Mouse (Mus musculus): ENCODE measurements around the gene Xrcc4. TPM values are rescaled to one million over a fixed set of nuclear protein-coding genes. Genes with fewer than 3 reads are reported as not detected.

The Xrcc4 gene
- polyA plus RNA-seq, 1 experiment from 2014 or later, result 13.6 TPM

- Histone ChIP-seq H3K36me3 (replicated peaks; ENCODE audit: control insufficient read depth, insufficient read depth, low read depth, low read length) (no peaks in the 10 kb centered on the region), H3K9ac (replicated peaks; ENCODE audit: low read length) (peak overlapping the region; percentile 82), H3K4me2 (ENCODE audit: low read depth, low read length) (peak overlapping the region; percentile 80), H3K27me3 (ENCODE audit: control insufficient read depth, insufficient read depth, low read length) (no peaks in the 10 kb centered on the region), H3K4me1 (ENCODE audit: control insufficient read depth, insufficient read depth, low read length) (no peaks in the 10 kb centered on the region), H3K4me3 (ENCODE audit: low read depth, low read length) (peak overlapping the region; percentile 63), H3K27ac (replicated peaks; ENCODE audit: low read depth, low read length) (peak overlapping the region; percentile 81), H3K9me3 (replicated peaks; ENCODE audit: control insufficient read depth, low read length) (no peaks in the 10 kb centered on the region)
- under 1% methylated on average over 14 of the region's 14 CpGs for WGBS
- peak; percentile 37 for ATAC-seq (replicated peaks; ENCODE audit: insufficient number of reproducible peaks, low FRiP score, low TSS enrichment, low read depth)
- DNase-seq (ENCODE audit: low spot score), result peak; percentile 81
Observed at GRCm38 (mm10) chr13:89741116-89741551, 348.3 kb downstream of the Xrcc4 start.

GRCm38 (mm10) chr13:89740243-89741115, 348.9 kb downstream of the Xrcc4 start:
- H3K4me2 ChIP-seq (ENCODE audit: low read depth, low read length), result peak overlapping the region; percentile 80
- ATAC-seq (replicated peaks; ENCODE audit: insufficient number of reproducible peaks, low FRiP score, low TSS enrichment, low read depth), result peak; percentile 83
- WGBS, result 0% methylated on average over 32 of the region's 33 CpGs
- H3K4me1 ChIP-seq (ENCODE audit: control insufficient read depth, insufficient read depth, low read length), result no peaks in the 10 kb centered on the region
- H3K27me3 ChIP-seq (ENCODE audit: control insufficient read depth, insufficient read depth, low read length), result no peaks in the 10 kb centered on the region
- H3K9me3 ChIP-seq (replicated peaks; ENCODE audit: control insufficient read depth, low read length), result no peaks in the 10 kb centered on the region
- peak overlapping the region; percentile 82 for H3K9ac ChIP-seq (replicated peaks; ENCODE audit: low read length)
- DNase-seq (ENCODE audit: low spot score), result peak; percentile 92
- H3K4me3 ChIP-seq (ENCODE audit: low read depth, low read length), result peak overlapping the region; percentile 63
- peak overlapping the region; percentile 81 for H3K27ac ChIP-seq (replicated peaks; ENCODE audit: low read depth, low read length)
- no peaks in the 10 kb centered on the region for H3K36me3 ChIP-seq (replicated peaks; ENCODE audit: control insufficient read depth, insufficient read depth, low read depth, low read length)

- H3K4me1 ChIP-seq (ENCODE audit: control insufficient read depth, insufficient read depth, low read length), result no peaks in the 10 kb centered on the region
- peak overlapping the region; percentile 63 for H3K4me3 ChIP-seq (ENCODE audit: low read depth, low read length)
- H3K9ac ChIP-seq (replicated peaks; ENCODE audit: low read length), result peak overlapping the region; percentile 82
- no peaks in the 10 kb centered on the region for H3K36me3 ChIP-seq (replicated peaks; ENCODE audit: control insufficient read depth, insufficient read depth, low read depth, low read length)
- ATAC-seq (replicated peaks; ENCODE audit: insufficient number of reproducible peaks, low FRiP score, low TSS enrichment, low read depth) (no peak), DNase-seq (ENCODE audit: low spot score) (no peak)
- H3K9me3 ChIP-seq (replicated peaks; ENCODE audit: control insufficient read depth, low read length), result no peaks in the 10 kb centered on the region
- peak overlapping the region; percentile 80 for H3K4me2 ChIP-seq (ENCODE audit: low read depth, low read length)
- 0% methylated on average over 24 of the region's 24 CpGs for WGBS
- H3K27ac ChIP-seq (replicated peaks; ENCODE audit: low read depth, low read length), result peak overlapping the region; percentile 81
- no peaks in the 10 kb centered on the region for H3K27me3 ChIP-seq (ENCODE audit: control insufficient read depth, insufficient read depth, low read length)
Observed at GRCm38 (mm10) chr13:89739696-89740242, 349.6 kb downstream of the Xrcc4 start.

- no peaks in the 10 kb centered on the region for H3K4me1 ChIP-seq (ENCODE audit: control insufficient read depth, insufficient read depth, low read length)
Observed at GRCm38 (mm10) chr13:89738776-89739695, 350.4 kb downstream of the Xrcc4 start.

GRCm38 (mm10) chr13:89738275-89738674, 351.1 kb downstream of the Xrcc4 start:
- Histone ChIP-seq H3K4me1 (ENCODE audit: control insufficient read depth, insufficient read depth, low read length) (no peaks in the 10 kb centered on the region), H3K27ac (replicated peaks; ENCODE audit: low read depth, low read length) (no peak overlapping the region), H3K9me3 (replicated peaks; ENCODE audit: control insufficient read depth, low read length) (no peaks in the 10 kb centered on the region), H3K9ac (replicated peaks; ENCODE audit: low read length) (no peak overlapping the region), H3K27me3 (ENCODE audit: control insufficient read depth, insufficient read depth, low read length) (no peaks in the 10 kb centered on the region), H3K36me3 (replicated peaks; ENCODE audit: control insufficient read depth, insufficient read depth, low read depth, low read length) (no peaks in the 10 kb centered on the region), H3K4me2 (ENCODE audit: low read depth, low read length) (no peak overlapping the region; the same call in 1 of the 2 replicates), H3K4me3 (ENCODE audit: low read depth, low read length) (no peak overlapping the region)
- no peak for DNase-seq (ENCODE audit: low spot score)
- ATAC-seq (replicated peaks; ENCODE audit: insufficient number of reproducible peaks, low FRiP score, low TSS enrichment, low read depth), result no peak
- WGBS, result 37% methylated on average over 2 of the region's 2 CpGs

More at GRCm38 (mm10) chr13:89738776-89739695, 350.4 kb downstream of the Xrcc4 start:
- peak; percentile 80 for DNase-seq (ENCODE audit: low spot score)
- Histone ChIP-seq H3K9ac (replicated peaks; ENCODE audit: low read length) (peak overlapping the region; percentile 82), H3K4me3 (ENCODE audit: low read depth, low read length) (peak overlapping the region; percentile 63), H3K4me2 (ENCODE audit: low read depth, low read length) (peak overlapping the region; percentile 80), H3K9me3 (replicated peaks; ENCODE audit: control insufficient read depth, low read length) (no peaks in the 10 kb centered on the region), H3K27ac (replicated peaks; ENCODE audit: low read depth, low read length) (peak overlapping the region; percentile 81), H3K36me3 (replicated peaks; ENCODE audit: control insufficient read depth, insufficient read depth, low read depth, low read length) (no peaks in the 10 kb centered on the region), H3K27me3 (ENCODE audit: control insufficient read depth, insufficient read depth, low read length) (no peaks in the 10 kb centered on the region)
- 1% methylated on average over 31 of the region's 31 CpGs for WGBS
- ATAC-seq (replicated peaks; ENCODE audit: insufficient number of reproducible peaks, low FRiP score, low TSS enrichment, low read depth), result peak; percentile 47

- H3K36me3 ChIP-seq (replicated peaks; ENCODE audit: control insufficient read depth, insufficient read depth, low read depth, low read length), result no peaks in the 10 kb centered on the region
- no peak overlapping the region for H3K27ac ChIP-seq (replicated peaks; ENCODE audit: low read depth, low read length)
- no peak overlapping the region for H3K4me3 ChIP-seq (ENCODE audit: low read depth, low read length)
- WGBS, result 75% methylated on average over 5 of the region's 5 CpGs
- no peaks in the 10 kb centered on the region for H3K4me1 ChIP-seq (ENCODE audit: control insufficient read depth, insufficient read depth, low read length)
- H3K9me3 ChIP-seq (replicated peaks; ENCODE audit: control insufficient read depth, low read length), result no peaks in the 10 kb centered on the region
- H3K27me3 ChIP-seq (ENCODE audit: control insufficient read depth, insufficient read depth, low read length), result no peaks in the 10 kb centered on the region
- ATAC-seq (replicated peaks; ENCODE audit: insufficient number of reproducible peaks, low FRiP score, low TSS enrichment, low read depth) (no peak), DNase-seq (ENCODE audit: low spot score) (no peak)
- no peak overlapping the region for H3K4me2 ChIP-seq (ENCODE audit: low read depth, low read length)
- H3K9ac ChIP-seq (replicated peaks; ENCODE audit: low read length), result no peak overlapping the region
Observed at GRCm38 (mm10) chr13:89735111-89735510, 354.3 kb downstream of the Xrcc4 start.

GRCm38 (mm10) chr13:89726492-89726891, 362.9 kb downstream of the Xrcc4 start:
- peaks cover 3% of the 10 kb centered on the region for H3K36me3 ChIP-seq (replicated peaks; ENCODE audit: control insufficient read depth, insufficient read depth, low read depth, low read length)
- peak; percentile 62 for DNase-seq (ENCODE audit: low spot score)
- H3K27me3 ChIP-seq (ENCODE audit: control insufficient read depth, insufficient read depth, low read length), result no peaks in the 10 kb centered on the region
- H3K27ac ChIP-seq (replicated peaks; ENCODE audit: low read depth, low read length), result no peak overlapping the region
- no peak overlapping the region for H3K9ac ChIP-seq (replicated peaks; ENCODE audit: low read length)
- 20% methylated on average over 2 of the region's 2 CpGs for WGBS
- H3K4me1 ChIP-seq (ENCODE audit: control insufficient read depth, insufficient read depth, low read length), result no peaks in the 10 kb centered on the region
- ATAC-seq (replicated peaks; ENCODE audit: insufficient number of reproducible peaks, low FRiP score, low TSS enrichment, low read depth), result no peak
- H3K9me3 ChIP-seq (replicated peaks; ENCODE audit: control insufficient read depth, low read length), result no peaks in the 10 kb centered on the region
- no peak overlapping the region for H3K4me2 ChIP-seq (ENCODE audit: low read depth, low read length)
- no peak overlapping the region for H3K4me3 ChIP-seq (ENCODE audit: low read depth, low read length)

Measured in embryonic facial prominence, embryonic 11.5 days (tissue).